Mouse (Mus musculus) layer of hippocampus, adult 9-11 months (tissue): ENCODE measurements around the gene Pheta2.

Experiments used
- DNase-seq: peaks from one replicate; pipeline ENCODE4 v3.0.0; 2022

The Pheta2 gene

GRCm38 (mm10) chr15:82338593-82339112 lies at the start of gene Pheta2, which contains the start of the genes Naga and Smdt1:
Gene Pheta2 (plus strand): TSS chr15:82338942.
Gene Naga (minus strand): TSS chr15:82338925.
Gene Smdt1 (plus strand): TSS chr15:82338959.
- peak; percentile 95 for DNase-seq

GRCm38 (mm10) chr15:82290252-82290651 lies 48.5 kb upstream of the Pheta2 start:
- DNase-seq = no peak

- no peak for DNase-seq
These were observed 45.9 kb upstream of the Pheta2 start for GRCm38 (mm10) chr15:82292851-82293250.

- DNase-seq = peak; percentile 55
These were observed 45.5 kb upstream of the Pheta2 start for GRCm38 (mm10) chr15:82293271-82293711.

GRCm38 (mm10) chr15:82294059-82294458 lies 44.7 kb upstream of the Pheta2 start:
- no peak for DNase-seq

GRCm38 (mm10) chr15:82298764-82299561 lies 39.8 kb upstream of the Pheta2 start, which contains the start of gene Wbp2nl:
Gene Wbp2nl (plus strand): TSS chr15:82298954.
- DNase-seq = no peak

GRCm38 (mm10) chr15:82307107-82307506 lies 31.6 kb upstream of the Pheta2 start:
- no peak for DNase-seq

- DNase-seq = no peak
These were observed 30.3 kb upstream of the Pheta2 start for GRCm38 (mm10) chr15:82308416-82308815.

GRCm38 (mm10) chr15:82317839-82318238 lies 20.9 kb upstream of the Pheta2 start:
- no peak for DNase-seq

GRCm38 (mm10) chr15:82319613-82320012 lies 19.1 kb upstream of the Pheta2 start:
- DNase-seq = no peak

- no peak for DNase-seq
These were observed 16.5 kb upstream of the Pheta2 start for GRCm38 (mm10) chr15:82322195-82322594.

- DNase-seq = no peak
These were observed 13.4 kb upstream of the Pheta2 start for GRCm38 (mm10) chr15:82325382-82325781.

- no peak for DNase-seq
These were observed 3.5 kb upstream of the Pheta2 start for GRCm38 (mm10) chr15:82335194-82335593.

- no peak for DNase-seq
These were observed 2.1 kb upstream of the Pheta2 start for GRCm38 (mm10) chr15:82336629-82337028.

- no peak for DNase-seq
These were observed 867 bp upstream of the Pheta2 start for GRCm38 (mm10) chr15:82337875-82338274.

GRCm38 (mm10) chr15:82339150-82339549 lies 408 bp downstream of the Pheta2 start:
- DNase-seq = no peak

- DNase-seq = no peak
These were observed 1.0 kb downstream of the Pheta2 start for GRCm38 (mm10) chr15:82339634-82340254.

- no peak for DNase-seq
These were observed 1.8 kb downstream of the Pheta2 start for GRCm38 (mm10) chr15:82340414-82341035.

GRCm38 (mm10) chr15:82341036-82341501 lies 2.3 kb downstream of the Pheta2 start:
- DNase-seq = no peak

- no peak for DNase-seq
These were observed 3.2 kb downstream of the Pheta2 start for GRCm38 (mm10) chr15:82341675-82342542.

- no peak for DNase-seq
These were observed 3.8 kb downstream of the Pheta2 start for GRCm38 (mm10) chr15:82342543-82342935.
